Mouse (Mus musculus) cerebellum, postnatal 14 days (tissue): ENCODE measurements around the gene Tmem72.

ENCODE experiments used
- DNase-seq, 2 experiments: peaks; one replicate each; pipeline ENCODE4 v3.0.0; 2021; ENCODE audit warnings: mixed read lengths in 2 of 2

Gene Tmem72

DNA sequence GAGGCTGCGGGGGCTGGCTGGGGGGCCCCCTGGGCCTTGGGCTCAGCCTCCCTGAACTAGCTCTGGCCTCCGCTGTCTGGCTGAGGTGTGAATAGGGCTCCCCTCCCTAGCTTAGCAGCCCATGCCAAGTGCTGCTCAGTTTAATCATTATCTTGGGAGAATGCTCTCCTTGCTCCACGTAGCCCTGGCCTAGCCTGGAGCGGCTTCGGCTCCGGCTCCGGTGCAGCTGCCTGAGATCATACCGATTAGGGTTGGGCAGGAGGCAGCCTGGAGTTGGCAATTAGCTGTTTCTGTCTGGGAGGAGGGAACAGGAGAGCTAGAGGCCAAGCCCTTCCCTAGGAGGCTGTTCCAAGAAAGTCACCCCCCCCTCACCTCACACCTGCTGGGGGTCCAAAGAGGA is at the start of gene Tmem72:
TSS of gene Tmem72 (minus strand) at position 248 of the 400 bp plus-strand sequence.
- peak in 1 of 2 experiments; percentile 12 for DNase-seq

DNA sequence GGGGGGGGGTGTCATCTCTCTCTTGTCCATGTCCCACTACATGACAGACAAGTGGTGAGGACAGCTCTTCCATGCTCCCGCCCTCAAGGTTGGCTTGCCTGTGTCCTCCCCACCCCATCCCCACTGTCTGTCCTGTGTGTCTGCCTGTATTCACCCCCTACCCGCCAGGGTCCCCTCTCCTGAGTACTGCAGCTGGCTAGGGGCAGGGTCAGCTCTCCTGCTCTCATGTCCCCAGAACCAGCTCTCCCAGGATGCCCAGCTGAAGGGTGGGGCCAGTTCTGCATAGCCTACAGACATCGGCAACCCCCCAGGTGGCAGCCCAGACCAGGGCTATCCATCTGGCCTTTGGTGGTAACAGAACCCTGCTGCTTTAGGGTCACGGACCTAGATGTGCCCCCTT is 47.8 kb upstream of the Tmem72 start:
- no peak for DNase-seq

DNA sequence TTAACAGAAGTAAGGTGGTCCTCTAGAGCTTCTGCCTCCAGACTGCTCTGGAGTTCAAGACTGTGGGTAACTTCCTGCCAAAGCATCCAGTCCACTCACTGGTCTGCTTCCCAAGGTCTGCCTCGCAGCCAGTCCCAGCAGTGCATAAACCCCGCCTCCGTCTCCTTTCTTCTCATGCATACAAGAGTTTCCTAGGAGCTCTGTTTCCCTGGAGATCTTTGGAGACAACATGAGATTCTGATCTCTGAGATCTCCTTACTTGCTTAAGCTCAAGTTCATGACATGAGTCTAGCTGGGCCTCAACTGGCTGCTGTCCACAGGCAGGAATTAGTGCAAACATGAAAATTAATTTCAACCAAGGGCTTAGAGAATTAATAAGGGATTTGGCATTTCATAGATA is 45.6 kb upstream of the Tmem72 start:
- DNase-seq, result no peak

DNA sequence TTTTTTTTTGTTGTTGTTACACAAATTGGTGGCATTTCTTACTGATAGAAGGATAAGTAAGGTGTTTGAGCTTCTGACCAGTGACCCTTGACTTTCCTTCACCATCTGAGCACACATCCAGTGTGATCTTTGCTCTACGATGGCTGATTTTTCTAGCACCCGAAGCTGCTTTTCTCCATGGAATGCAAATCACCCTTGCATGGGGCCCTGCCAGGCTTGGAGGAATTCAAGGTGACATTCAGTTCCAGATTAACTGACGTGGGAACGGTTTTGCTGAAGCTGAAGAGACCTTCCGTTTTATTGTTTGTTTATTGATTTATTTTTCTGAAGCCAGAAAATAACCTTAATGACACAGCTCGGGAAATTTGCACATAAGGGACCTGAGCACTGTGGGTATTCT is 43.5 kb upstream of the Tmem72 start:
- DNase-seq, result no peak

DNA sequence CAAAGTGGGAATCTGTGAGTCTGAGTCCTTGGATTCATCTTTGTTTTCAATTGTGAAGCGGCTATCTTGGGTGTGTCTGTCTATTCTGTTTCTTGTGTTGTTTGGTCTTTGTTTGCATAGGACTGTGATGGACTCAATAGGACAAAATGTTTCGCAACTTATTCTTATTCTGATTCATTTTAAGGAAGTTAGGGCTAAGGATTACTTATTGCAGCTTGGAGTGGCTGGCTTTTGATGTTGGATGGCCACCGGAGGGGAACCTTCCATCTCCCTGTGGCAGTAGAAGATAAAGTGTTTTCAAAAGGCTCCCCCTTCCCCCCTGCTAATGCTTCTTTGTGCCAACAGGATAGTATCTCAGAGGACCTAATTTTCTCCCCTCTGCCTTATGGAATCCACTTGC is 39.7 kb upstream of the Tmem72 start:
- no peak for DNase-seq

DNA sequence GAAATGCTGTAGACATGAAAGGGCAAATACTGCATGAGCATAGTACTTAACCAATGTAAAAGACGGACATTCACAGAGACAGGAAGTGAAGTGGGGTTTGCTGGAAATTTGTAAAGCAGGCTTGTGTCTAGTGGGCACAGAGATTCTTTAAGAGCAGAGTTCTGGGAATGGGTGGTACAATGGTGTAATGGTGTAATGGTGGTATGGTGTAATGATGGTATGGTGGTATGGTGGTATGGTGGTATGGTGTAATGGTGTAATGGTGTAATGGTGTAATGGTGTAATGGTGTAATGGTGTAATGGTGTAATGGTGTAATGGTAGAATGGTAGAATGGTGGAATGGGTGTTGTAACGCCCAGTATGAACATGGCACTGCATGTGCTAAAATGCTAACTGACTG is 21.3 kb upstream of the Tmem72 start:
- no peak for DNase-seq

DNA sequence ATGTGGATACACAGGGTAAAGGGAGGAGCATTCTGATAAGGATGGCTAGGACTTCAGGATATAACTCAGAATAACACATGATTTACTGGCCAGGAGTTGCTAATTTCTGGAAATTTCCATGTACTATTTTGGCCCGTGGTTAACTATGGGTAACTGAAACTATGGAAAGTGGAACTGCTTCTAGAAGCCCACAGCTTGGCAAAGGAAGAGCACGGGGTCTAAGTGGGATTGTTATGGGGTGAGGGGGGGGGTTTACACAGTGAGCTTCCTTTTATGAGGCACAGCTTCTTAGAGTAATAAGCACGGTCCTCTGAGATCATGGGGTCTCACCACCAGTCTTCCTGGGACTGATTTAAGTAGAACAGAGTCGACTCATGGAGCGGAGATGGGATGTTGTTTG is 18.6 kb upstream of the Tmem72 start:
- DNase-seq, result no peak

DNA sequence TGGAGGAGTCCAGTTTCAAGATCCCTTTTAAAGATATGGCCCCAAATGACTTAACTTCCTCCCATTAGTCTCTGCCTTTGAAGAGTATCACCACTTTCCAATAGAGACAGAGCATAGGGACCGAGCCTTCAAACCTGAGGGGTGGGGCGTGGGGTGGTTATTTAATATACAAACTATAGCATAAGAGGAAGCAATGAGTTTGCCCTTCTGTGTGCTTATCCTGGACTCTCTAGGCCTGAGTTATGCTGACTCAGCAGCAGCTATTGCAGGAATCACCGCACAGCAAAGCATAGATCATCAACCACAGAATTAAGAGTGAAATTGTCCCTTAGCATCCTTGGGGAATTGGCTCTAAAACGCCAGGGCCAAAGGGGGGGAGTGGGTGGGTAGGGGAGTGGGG is 16.9 kb upstream of the Tmem72 start:
- no peak for DNase-seq

DNA sequence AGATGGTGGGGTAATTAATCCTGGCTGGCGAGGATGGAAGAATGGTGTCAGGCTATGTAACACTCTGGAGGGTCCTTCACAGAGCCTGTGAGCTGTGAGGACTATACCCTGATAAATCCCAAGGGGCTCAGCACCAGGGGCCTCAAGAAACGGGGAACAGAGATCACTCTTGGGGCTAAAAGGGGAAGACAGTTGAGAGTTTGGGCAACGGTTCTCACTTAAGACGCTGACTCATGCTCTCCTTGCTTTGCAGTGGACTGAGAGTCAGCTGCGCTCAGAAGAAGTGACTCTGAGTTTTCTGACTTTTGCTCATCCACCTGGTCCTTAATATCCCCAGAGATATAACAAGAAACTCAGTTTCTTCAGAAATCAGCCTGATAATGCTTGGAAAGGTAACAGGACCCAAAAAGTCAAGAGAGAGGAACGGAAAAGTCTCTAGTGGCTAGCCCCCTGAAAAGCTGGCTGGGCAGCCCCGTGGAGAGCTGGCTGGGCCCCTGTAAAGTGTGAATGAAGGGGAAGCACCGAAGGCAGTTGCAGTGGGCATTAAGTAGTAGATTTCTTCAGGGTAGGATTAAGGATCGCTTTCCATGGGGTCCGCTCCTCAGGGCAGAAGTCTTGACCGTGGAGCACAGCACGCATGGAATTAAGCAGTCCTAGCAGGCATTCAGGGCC is 7.9 kb upstream of the Tmem72 start:
- DNase-seq, result no peak

DNA sequence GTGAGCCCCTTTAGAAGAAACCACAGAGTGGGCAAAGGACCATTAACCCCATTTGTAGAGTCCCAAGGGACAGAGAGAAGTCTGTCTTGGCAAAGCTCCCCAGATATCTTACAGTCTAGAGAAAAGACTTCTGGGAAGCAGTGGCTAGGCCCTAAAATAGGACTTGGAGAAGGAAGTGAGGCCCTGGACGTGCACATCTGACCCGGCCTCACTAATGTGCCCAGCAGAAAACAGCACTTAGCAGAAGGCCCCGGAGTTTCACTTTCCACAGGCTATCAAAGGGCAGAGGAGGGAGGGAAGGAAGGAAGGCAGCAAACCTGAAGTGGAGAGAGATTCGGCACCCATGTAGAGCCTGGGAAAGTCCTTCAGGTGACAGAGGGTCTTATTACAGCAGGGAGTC is 2.2 kb upstream of the Tmem72 start:
- DNase-seq, result no peak

DNA sequence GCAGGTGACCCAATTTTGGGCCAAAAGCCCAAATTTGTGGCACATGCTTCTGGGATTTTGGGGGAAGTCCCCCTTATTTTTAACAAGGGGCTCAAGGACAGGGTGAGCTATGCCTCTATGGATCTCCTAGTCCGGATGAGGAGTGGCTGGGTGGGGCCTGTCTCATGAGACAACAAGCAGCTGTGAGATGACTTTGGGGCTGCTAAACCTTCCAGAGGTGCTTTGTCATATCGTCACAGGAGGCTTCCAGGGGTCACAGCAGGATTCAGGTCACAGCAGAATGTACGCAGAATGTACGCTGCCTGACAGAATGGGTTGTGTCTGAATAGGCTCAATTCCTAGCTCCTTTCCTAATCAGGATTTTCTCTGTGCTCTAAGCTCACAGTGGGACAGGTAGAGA is 1.6 kb upstream of the Tmem72 start:
- no peak for DNase-seq

DNA sequence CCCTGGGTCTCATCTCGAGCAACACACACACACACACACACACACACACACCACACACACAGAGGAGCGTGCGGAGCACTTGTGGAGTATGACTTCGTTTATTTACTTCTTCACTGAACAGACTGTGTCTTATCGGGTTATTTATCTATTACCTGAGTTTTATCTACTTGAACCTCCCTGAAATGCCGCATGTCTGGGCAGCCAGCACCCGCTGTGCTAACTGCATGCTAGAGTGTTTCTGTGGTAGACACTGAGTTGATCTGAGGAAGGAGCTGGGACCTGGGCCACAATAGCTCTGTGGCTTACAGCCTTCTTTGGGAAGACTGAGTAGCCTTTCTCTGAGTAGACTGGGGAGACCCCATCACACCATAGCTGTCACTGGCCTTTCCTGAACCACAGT is 1.1 kb upstream of the Tmem72 start:
- DNase-seq, result no peak

DNA sequence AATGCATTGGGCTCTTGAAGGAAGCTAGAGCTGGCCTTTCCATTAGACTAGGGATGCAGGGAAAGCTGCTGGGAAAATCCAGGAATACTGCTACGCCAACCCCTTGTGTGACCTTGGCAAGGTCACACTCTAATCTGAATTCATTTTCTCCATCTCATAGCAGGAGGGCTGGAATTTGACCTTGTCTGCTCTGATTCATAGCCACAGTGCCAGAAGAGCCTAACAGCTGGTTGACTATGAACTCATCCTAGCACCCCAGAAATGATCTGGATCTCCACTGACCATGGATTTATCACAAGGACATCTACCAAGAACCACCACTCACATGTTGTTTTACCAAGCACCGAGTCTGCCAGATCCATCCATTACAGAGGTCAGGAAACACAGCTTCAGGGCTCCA is 1.5 kb downstream of the Tmem72 start:
- DNase-seq, result no peak

DNA sequence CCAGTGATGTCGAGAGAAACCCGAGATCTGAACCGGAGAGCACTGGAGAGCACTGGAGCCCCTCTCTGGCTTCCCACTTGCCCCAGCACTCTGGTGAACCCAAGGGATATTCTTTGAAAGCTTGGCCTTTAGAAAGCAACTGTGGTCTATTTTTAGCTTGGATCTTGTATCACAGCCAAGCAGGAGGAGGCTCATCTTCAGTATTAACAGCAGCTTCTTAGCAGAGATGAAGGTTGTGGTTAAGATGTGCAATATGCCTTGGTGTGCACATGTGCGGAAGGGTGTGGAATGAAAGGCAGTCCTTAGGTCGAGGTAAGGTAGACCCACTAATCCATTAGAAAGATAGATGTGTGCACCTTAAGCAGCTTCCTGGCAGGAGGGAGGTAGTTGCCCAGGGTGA is 2.1 kb downstream of the Tmem72 start:
- DNase-seq, result no peak

DNA sequence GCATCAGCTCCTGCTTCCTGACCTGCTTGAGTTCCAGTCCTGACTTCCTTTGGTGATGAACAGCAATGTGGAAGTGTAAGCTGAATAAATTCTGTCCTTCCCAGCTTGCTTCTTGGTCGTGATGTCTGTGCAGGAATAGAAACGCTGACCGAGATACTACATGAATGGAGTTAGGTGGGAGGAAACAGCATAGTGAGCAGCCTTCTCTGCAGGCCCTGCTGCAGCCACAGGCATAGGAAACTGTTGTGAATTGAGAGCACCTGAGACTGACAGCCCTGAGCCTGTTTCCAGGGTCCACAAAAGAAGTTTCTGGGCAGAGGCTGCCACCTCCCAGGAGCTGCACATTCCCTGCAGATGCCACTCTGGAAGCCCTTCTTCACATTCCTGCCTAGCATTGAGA is 2.7 kb downstream of the Tmem72 start:
- DNase-seq, result no peak

DNA sequence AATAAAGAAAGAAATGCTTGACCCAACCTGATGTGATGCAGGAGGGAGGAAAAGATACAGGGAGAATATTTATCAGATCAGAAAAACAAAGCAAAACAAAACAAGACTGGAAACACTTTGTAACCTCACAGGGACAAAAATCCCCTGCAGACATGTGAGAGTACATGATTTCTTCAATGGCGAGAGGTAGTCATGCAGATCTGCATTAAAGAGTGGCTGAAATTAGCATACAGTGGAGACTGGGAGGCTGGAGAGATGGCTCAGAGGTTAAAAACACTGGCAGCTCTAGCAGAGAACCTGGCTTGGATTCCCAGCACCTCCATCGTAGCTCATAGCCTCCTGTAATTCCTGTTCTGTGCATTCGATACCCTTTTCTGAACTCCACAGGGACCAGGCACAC is 4.2 kb downstream of the Tmem72 start:
- no peak for DNase-seq

DNA sequence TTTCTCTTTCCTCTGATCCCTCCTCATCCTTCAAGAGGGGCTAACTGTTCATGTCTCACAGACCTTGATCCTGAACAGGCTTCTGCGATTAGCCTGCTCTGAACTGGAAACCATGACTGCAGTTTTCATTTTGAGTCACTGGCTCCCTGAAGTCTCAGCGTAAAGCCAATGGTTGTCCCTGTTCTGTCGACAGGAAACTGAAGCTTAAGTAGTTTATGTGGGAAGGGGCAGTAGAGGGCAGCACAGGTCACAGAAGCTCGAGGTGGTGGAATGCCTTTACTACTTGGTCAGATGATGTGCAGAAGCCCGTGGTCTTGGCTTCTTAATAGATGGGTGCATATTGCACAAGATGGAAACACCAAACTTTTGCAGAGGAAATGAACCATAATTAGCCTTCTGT is 4.7 kb downstream of the Tmem72 start:
- no peak for DNase-seq

DNA sequence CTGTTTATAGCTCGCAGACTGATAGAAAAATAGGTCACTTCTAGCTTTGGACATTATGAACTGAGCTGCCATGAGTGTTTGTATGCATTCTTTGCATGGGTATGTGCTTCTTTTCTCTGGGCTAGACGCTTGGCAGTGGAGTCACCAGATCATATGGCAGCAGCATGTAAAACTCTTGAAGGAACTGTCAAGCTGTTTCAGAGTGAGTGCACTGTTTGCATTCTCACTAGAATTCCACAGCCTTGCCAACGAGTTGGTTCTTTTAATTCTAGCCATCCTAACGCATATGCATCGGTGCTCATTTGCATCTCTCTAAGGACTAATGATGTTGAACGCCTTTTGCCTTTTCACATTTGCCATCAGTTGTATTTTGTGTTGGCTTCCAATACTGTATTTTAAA is 12.4 kb downstream of the Tmem72 start:
- no peak for DNase-seq

DNA sequence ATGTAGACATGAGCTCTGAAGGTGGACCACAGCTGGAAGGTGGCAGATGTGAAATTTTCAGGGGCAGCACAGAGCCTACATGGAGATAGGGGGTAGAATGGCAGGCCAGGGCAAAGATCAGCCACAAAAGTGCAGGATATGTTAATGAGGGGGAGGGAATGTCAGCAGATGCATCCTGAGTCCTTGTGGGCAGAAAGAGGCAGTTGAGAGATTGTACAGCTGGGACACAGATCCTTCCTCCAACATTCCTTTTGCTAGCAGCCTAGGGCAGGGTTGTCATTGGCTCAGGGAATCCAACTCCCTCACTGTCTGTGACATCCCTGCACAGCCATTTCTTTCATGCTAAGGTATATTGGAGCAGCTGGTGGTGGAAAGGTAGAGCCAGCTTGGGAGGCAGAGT is 15.9 kb downstream of the Tmem72 start:
- no peak for DNase-seq

DNA sequence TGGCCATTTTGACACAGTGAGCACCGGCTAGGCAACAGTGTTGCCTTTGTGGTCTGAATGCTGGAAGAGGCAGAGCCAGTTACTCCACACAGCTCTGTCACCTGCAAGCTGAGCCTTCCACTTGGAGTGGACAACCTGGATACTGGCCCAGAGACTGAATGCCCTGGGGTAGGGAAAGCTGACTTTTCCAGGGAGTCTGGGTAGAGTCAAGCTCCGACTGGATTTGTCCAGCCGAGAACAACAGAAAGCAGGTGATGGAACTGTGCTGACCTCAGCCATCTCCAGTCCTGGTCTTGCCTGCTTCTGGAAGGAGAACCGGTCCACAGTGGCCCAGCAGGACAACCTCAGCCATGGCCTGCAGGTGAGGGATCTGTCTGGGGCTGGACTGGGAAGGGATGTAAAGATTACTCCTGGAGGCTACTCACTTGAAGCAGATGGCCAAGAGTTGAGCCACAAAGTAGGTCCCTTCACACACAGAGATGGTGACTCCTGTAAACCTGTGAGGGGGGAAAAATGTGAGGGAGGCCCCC is 18.8 kb downstream of the Tmem72 start:
- DNase-seq, result no peak

DNA sequence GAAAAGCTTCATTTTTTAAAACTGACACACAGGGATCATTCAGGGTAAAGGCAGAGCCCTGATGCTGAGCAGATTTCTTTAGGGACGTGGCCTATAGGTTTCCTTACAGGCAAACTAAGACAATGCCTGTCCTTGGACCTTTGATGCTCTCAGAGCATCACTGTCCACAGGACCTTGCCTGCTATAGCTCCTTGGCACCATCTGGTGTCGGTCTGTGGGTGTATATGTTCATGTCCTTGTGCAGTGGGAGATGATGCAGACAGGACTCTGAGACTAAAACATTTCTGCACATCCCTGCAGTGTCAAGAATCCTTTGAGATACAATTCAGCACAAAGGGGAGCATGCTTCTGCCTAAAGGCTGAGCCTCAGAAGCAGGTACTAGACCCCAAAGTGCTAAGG is 19.3 kb downstream of the Tmem72 start:
- peak; percentile 27 to 36 for DNase-seq

DNA sequence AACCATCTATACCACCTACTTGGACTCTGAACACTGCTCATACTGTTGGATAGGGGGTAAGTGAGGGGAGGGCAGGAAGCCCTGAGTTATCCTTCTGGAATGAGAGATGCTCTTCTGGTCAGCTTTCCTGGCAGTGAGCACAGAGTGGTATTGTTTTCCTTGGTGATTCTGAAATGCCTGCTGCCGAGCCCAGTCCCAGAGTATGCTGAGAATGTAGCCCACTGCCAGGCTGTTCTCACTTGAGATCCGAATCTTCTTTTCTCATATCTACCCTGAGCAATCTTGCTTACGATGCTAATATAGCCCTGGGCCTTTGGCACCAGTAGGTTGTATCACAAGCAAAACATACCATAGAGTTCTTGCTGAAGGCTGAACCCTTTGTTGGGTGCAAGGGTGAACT is 22.4 kb downstream of the Tmem72 start:
- no peak for DNase-seq

DNA sequence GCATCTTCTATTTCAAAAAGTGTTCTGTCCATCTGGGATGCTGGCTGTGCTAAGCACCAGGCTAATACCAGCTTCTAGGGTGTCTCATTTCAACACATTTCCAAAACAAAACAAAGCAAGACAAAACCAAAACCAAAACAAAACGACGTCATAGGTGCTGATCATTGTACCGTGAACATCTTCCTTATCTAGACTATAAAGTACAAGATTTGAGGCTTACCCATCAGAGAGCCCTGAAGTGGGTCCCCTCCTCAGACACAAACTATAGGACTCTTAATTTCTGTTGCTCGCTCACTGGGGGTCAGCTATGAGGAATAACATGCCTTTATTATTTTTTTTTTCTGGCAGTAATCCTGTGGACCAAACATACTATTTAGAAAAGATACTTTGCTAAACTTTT is 23.1 kb downstream of the Tmem72 start:
- DNase-seq, result no peak

DNA sequence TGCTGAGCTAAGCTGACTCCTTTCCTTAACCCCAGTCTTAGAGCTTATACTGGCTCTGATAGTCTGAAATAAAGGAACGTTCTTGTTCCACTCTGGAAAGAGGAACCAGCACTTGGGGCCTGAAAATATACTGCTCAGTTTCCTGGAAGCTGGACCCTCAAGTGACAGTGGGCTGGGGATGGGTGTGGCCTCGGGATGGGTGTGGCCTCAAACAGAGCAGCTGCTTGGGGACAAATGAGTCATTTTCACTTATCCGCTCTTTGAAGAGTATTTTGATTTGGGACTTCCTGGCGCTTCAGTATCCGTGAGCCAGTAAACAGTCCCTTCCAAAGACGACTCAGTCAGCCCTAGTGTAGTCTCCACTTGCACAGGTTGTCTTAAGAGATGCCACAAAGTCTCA is 34.4 kb downstream of the Tmem72 start:
- no peak for DNase-seq

DNA sequence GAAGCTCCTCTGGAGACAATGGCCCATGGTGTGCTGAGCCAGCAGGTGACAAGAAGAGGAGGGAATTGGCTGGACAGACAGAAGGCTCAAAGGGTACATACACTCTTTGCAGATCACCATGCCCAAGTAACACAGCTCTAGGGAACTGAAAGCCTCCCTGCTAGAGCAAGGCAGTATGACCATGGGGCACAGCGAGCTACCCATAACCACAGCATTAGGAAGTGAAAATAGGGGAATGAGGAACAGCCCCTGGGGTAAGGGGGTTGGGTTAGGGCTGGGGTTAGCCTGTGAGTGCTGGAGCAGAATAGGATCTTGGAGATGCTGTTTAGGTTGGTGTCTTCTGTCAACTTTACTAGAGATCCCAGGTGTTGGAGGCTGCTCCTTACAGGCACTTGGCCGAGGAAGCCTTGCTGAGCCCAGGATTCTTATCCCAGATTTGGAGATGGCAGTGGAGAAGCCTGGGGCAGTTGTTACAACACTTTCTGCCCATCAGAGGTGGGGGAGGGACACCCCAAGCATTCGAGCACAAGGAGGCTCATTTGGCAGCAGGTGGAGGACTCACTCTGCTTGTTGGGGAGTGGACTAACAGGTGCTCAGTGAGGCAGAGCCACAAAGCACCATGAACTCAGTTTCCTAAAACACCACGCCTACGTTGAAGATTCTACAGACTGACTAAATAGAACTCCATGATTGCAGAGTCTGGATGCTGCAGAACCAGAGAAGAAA is 37.0 kb downstream of the Tmem72 start:
- no peak for DNase-seq
